25 mouse cellular contexts compared by ENCODE assay signal in the genomic region with DNA sequence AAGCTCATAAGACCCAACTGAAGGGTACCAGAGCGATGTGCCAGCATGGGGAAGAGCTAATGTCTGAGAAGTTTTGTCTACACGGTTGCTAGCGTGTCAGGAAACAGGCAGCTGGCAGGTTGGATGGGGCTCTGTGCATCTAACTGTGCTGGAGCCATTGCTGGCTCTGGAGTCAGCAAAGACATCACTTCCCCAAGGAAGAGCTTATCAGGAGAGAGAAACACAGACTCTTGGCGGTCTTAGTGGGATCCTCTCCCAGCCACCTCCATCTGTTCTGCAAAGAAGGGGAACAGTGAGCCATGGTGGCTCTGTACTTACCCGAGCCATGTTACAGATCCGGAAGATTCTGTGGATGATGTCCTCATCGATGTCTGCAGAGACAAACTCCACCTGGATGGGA.
DNase-seq lines count a peak whose midpoint lies in the region; ATAC-seq and TF ChIP-seq lines count a peak whose summit lies in the region.
"Had no signal": no experiment of that assay in that cellular context is flagged by ENCODE, and none has a peak within 500 bp of the region (broad histone marks: within the 10 kb centered on the region; RNA-seq: fewer than 3 reads in every experiment).

No protein-coding gene starts in this region.

- peak; percentile 31 for DNase-seq in forebrain, embryonic 14.5 days (ENCODE audit: low spot score)
- no peak for DNase-seq in forebrain, embryonic 11.5 days (ENCODE audit: low spot score)
- DNase-seq in heart, postnatal 4 days = peak; percentile 5
- DNase-seq in heart, adult 9 months (ENCODE audit: low spot score in 2 of 2) = no peak
- peak; percentile 56 for DNase-seq in brain, embryonic 14.5 days (ENCODE audit: low read depth)
- DNase-seq in spleen, postnatal 14 days (ENCODE audit: low spot score in 2 of 2) = no peak
- DNase-seq: adrenal gland, postnatal 25 days; B cell, adult 2 months; cerebellum, adult 11-12 months; gastrocnemius, postnatal 10 days; kidney, adult 18-20 months; kidney, postnatal 25 days; right cerebral cortex, adult 18-20 months; thymus, postnatal 14 days had no signal

- ATAC-seq in forebrain, embryonic 14.5 days = no peak
- no peak for ATAC-seq in forebrain, embryonic 11.5 days (replicated peaks; ENCODE audit: low FRiP score)
- peak; percentile 65 for ATAC-seq in forebrain, embryonic 16.5 days
- ATAC-seq: hindbrain, embryonic 16.5 days had no signal

- 84% methylated on average over 7 of the region's 7 CpGs for WGBS in forebrain, embryonic 14.5 days
- WGBS in forebrain, embryonic 11.5 days = 91% methylated on average over 7 of the region's 7 CpGs
- 80% methylated on average over 7 of the region's 7 CpGs for WGBS in forebrain, embryonic 16.5 days

- H3K36me3 ChIP-seq in forebrain, embryonic 14.5 days (ENCODE audit: control insufficient read depth, insufficient read depth, low read length) = no peaks in the 10 kb centered on the region
- no peaks in the 10 kb centered on the region for H3K36me3 ChIP-seq in forebrain, embryonic 11.5 days (ENCODE audit: control insufficient read depth, insufficient read depth, low read length)
- no peaks in the 10 kb centered on the region for H3K36me3 ChIP-seq in forebrain, embryonic 16.5 days (ENCODE audit: control insufficient read depth, insufficient read depth)
- H3K36me3 ChIP-seq: hindbrain, embryonic 10.5 days; kidney, embryonic 15.5 days; limb, embryonic 13.5 days; lung, embryonic 15.5 days; midbrain, embryonic 10.5 days; neural tube, embryonic 12.5 days had no signal

- no peak for TF ChIP-seq POLR2A in brain, embryonic 14.5 days (IDR thresholded peaks at IDR 0.05; ENCODE audit: borderline replicate concordance, extremely low read depth, insufficient read depth, insufficient read length, poor library complexity, severe bottlenecking)

- no peak overlapping the region for H3K4me2 ChIP-seq in forebrain, embryonic 14.5 days (ENCODE audit: low read length)
- no peak overlapping the region for H3K4me2 ChIP-seq in forebrain, embryonic 11.5 days (ENCODE audit: low read depth, low read length, severe bottlenecking)
- no peak overlapping the region for H3K4me2 ChIP-seq in forebrain, embryonic 16.5 days (ENCODE audit: low read length)
- H3K4me2 ChIP-seq: heart, embryonic 11.5 days; kidney, embryonic 15.5 days; limb, embryonic 13.5 days; liver, embryonic 11.5 days; lung, embryonic 15.5 days; neural tube, embryonic 12.5 days had no signal

- H3K4me1 ChIP-seq in forebrain, embryonic 14.5 days (ENCODE audit: control insufficient read depth, insufficient read depth, low read length) = no peaks in the 10 kb centered on the region
- no peaks in the 10 kb centered on the region for H3K4me1 ChIP-seq in forebrain, embryonic 11.5 days (replicated peaks; ENCODE audit: control insufficient read depth, insufficient read depth, low read length)
- H3K4me1 ChIP-seq in forebrain, embryonic 16.5 days (replicated peaks; ENCODE audit: control insufficient read depth, insufficient read depth, low read length) = no peaks in the 10 kb centered on the region
- H3K4me1 ChIP-seq: hindbrain, embryonic 10.5 days; kidney, embryonic 15.5 days; lung, embryonic 15.5 days; midbrain, embryonic 10.5 days; neural tube, embryonic 12.5 days had no signal

- H3K9me3 ChIP-seq in forebrain, embryonic 14.5 days (replicated peaks; ENCODE audit: control insufficient read depth, low read length) = no peaks in the 10 kb centered on the region
- H3K9me3 ChIP-seq in forebrain, embryonic 11.5 days (ENCODE audit: control insufficient read depth, low read length) = no peaks in the 10 kb centered on the region
- no peaks in the 10 kb centered on the region for H3K9me3 ChIP-seq in forebrain, embryonic 16.5 days (ENCODE audit: control insufficient read depth, low read length)
- H3K9me3 ChIP-seq: hindbrain, embryonic 10.5 days; kidney, embryonic 15.5 days; limb, embryonic 13.5 days; lung, embryonic 15.5 days; midbrain, embryonic 10.5 days; neural tube, embryonic 12.5 days had no signal

- no peak overlapping the region for H3K9ac ChIP-seq in forebrain, embryonic 14.5 days (ENCODE audit: low read length)
- no peak overlapping the region for H3K9ac ChIP-seq in forebrain, embryonic 11.5 days (ENCODE audit: low read length)
- H3K9ac ChIP-seq in forebrain, embryonic 16.5 days (replicated peaks; ENCODE audit: low read depth, low read length) = no peak overlapping the region
- H3K9ac ChIP-seq: kidney, embryonic 15.5 days; limb, embryonic 13.5 days; lung, embryonic 15.5 days; neural tube, embryonic 12.5 days had no signal

- no peaks in the 10 kb centered on the region for H3K27me3 ChIP-seq in forebrain, embryonic 14.5 days (replicated peaks; ENCODE audit: control insufficient read depth, insufficient read depth, low read length)
- no peaks in the 10 kb centered on the region for H3K27me3 ChIP-seq in forebrain, embryonic 11.5 days (ENCODE audit: control insufficient read depth, insufficient read depth, low read length)
- no peaks in the 10 kb centered on the region for H3K27me3 ChIP-seq in forebrain, embryonic 16.5 days (replicated peaks; ENCODE audit: control insufficient read depth, insufficient read depth, low read length)
- H3K27me3 ChIP-seq: kidney, embryonic 15.5 days; limb, embryonic 13.5 days; lung, embryonic 15.5 days; neural tube, embryonic 12.5 days had no signal

- no peak overlapping the region for H3K27ac ChIP-seq in forebrain, embryonic 14.5 days (ENCODE audit: low read depth, low read length)
- H3K27ac ChIP-seq in forebrain, embryonic 11.5 days (ENCODE audit: low read depth, low read length) = no peak overlapping the region
- H3K27ac ChIP-seq in forebrain, embryonic 16.5 days (ENCODE audit: low read length) = no peak overlapping the region
- H3K27ac ChIP-seq: hindbrain, embryonic 10.5 days; kidney, embryonic 15.5 days; limb, embryonic 13.5 days; lung, embryonic 15.5 days; midbrain, embryonic 10.5 days; neural tube, embryonic 12.5 days had no signal

- no peak overlapping the region for H3K4me3 ChIP-seq in forebrain, embryonic 14.5 days (ENCODE audit: low read depth, low read length)
- no peak overlapping the region for H3K4me3 ChIP-seq in forebrain, embryonic 11.5 days (ENCODE audit: low read depth, low read length)
- no peak overlapping the region for H3K4me3 ChIP-seq in forebrain, embryonic 16.5 days (replicated peaks; ENCODE audit: low read length)
- H3K4me3 ChIP-seq: hindbrain, embryonic 10.5 days; kidney, embryonic 15.5 days; limb, embryonic 13.5 days; lung, embryonic 15.5 days; midbrain, embryonic 10.5 days; myocyte; neural tube, embryonic 12.5 days had no signal

- no peak for TF ChIP-seq CTCF in brain, embryonic 14.5 days (IDR thresholded peaks at IDR 0.05; ENCODE audit: borderline replicate concordance, extremely low read depth, insufficient read depth, insufficient read length)

Comparison
In these comparisons a context has a peak if more than half of its experiments do, and no peak if none do; other contexts are left out.
1. DNase-seq: peak in forebrain, embryonic 14.5 days (single experiment), heart, postnatal 4 days (single experiment) and brain, embryonic 14.5 days (single experiment); none in forebrain, embryonic 11.5 days (single experiment), heart, adult 9 months (0 of 2) and spleen, postnatal 14 days (0 of 2).